Mouse (Mus musculus) heart, adult 2 months (tissue): ENCODE results near the gene Ahcyl2.

ENCODE experiments used
- CTCF ChIP-seq: fragments of 200-600 bp; IDR thresholded peaks from 2 replicates; pipeline ENCODE4 v1.8.1; 2022; ENCODE audit warnings: antibody characterized with exemption, mild to moderate bottlenecking, moderate library complexity
- EP300 ChIP-seq: fragments of 200-500 bp; IDR thresholded peaks from 2 replicates; pipeline ENCODE4 v1.6.1; 2011; ENCODE audit warnings: low read depth, low read length, control low read depth; ENCODE audit not compliant: insufficient read depth
- POLR2A ChIP-seq: fragments of 200-500 bp; IDR thresholded peaks from 2 replicates; pipeline ENCODE4 v1.6.1; 2011; ENCODE audit warnings: mild to moderate bottlenecking, low read depth, low read length, control low read depth; ENCODE audit not compliant: insufficient read depth

GRCm38 (mm10) chr6:29956749-29957148 is 188.9 kb downstream of the Ahcyl2 start:
- TF ChIP-seq CTCF (no peak), POLR2A (no peak), EP300 (no peak)
